Mouse (Mus musculus): Measurements from ENCODE around the gene Timm22.

DNA sequence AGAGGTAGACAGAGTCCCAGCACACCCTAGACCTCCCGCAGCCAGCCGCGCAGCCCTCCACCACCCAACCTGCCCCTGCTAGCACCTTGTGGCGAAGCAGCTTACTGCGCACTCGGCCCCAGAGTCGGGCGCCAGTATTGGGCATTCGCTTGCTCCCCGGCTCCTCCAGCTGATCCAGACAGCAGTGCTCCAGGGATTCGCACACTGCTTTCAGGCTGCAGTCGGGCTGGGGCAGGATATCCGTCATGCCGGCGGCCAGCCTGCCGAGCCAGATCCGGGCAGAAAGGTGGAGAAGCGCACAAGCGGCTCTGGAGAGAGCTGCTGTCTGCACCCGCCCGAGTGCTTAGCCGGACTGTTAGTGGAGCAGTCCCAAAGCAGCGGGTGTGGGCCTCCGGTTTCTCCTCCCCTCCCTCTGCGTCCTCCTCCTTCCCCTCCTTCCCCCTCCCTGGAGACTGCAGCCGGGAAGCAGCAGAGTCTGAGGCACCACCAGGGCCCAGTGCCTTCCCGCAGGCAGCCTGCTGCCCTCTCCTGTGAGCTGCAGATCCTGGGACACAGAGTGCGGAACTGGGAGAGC, 30.2 kb downstream of the Timm22 start:
- no peak for TF ChIP-seq POLR2A (IDR thresholded peaks at IDR 0.05; ENCODE audit: insufficient read depth, low read length)
- TF ChIP-seq EP300 (IDR thresholded peaks at IDR 0.05; ENCODE audit: insufficient read depth, low read depth, low read length): no peak
- no peak for TF ChIP-seq CTCF (IDR thresholded peaks at IDR 0.05; ENCODE audit: low read depth, low read length)

Measured in ES-Bruce4 (cell line).